Mouse (Mus musculus): ENCODE measurements around the gene Dlg1.

Gene Dlg1

GRCm38 (mm10) chr16:31663379-31664286 lies at the start of gene Dlg1:
TSS of gene Dlg1 (plus strand) at chr16:31663443.
- peak; percentile 85 to 89 for DNase-seq (ENCODE audit: low spot score in 2 of 2)

- no peak for DNase-seq (ENCODE audit: low spot score in 2 of 2)
Observed at GRCm38 (mm10) chr16:31616382-31616781, 46.9 kb upstream of the Dlg1 start.

- no peak for DNase-seq (ENCODE audit: low spot score in 2 of 2)
Observed at GRCm38 (mm10) chr16:31617128-31617527, 46.1 kb upstream of the Dlg1 start.

- DNase-seq (ENCODE audit: low spot score in 2 of 2): peak; percentile 83 to 84
Observed at GRCm38 (mm10) chr16:31617823-31618371, 45.3 kb upstream of the Dlg1 start.

- no peak for DNase-seq (ENCODE audit: low spot score in 2 of 2)
Observed at GRCm38 (mm10) chr16:31618671-31619070, 44.6 kb upstream of the Dlg1 start.

- DNase-seq (ENCODE audit: low spot score in 2 of 2): no peak
Observed at GRCm38 (mm10) chr16:31619675-31620335, 43.4 kb upstream of the Dlg1 start.

GRCm38 (mm10) chr16:31622356-31622755 lies 40.9 kb upstream of the Dlg1 start:
- no peak for DNase-seq (ENCODE audit: low spot score in 2 of 2)

GRCm38 (mm10) chr16:31623136-31623535 lies 40.1 kb upstream of the Dlg1 start:
- DNase-seq (ENCODE audit: low spot score in 2 of 2): no peak

- no peak for DNase-seq (ENCODE audit: low spot score in 2 of 2)
Observed at GRCm38 (mm10) chr16:31624749-31625148, 38.5 kb upstream of the Dlg1 start.

- DNase-seq (ENCODE audit: low spot score in 2 of 2): no peak
Observed at GRCm38 (mm10) chr16:31626331-31626730, 36.9 kb upstream of the Dlg1 start.

- no peak for DNase-seq (ENCODE audit: low spot score in 2 of 2)
Observed at GRCm38 (mm10) chr16:31630381-31630780, 32.9 kb upstream of the Dlg1 start.

GRCm38 (mm10) chr16:31631046-31631445 lies 32.2 kb upstream of the Dlg1 start:
- DNase-seq (ENCODE audit: low spot score in 2 of 2): no peak

GRCm38 (mm10) chr16:31634371-31634770 lies 28.9 kb upstream of the Dlg1 start:
- DNase-seq (ENCODE audit: low spot score in 2 of 2): no peak

GRCm38 (mm10) chr16:31638393-31638792 lies 24.9 kb upstream of the Dlg1 start:
- DNase-seq (ENCODE audit: low spot score in 2 of 2): peak in 1 of 2 experiments; percentile 33

- DNase-seq (ENCODE audit: low spot score in 2 of 2): no peak
Observed at GRCm38 (mm10) chr16:31639946-31640345, 23.3 kb upstream of the Dlg1 start.

- DNase-seq (ENCODE audit: low spot score in 2 of 2): no peak
Observed at GRCm38 (mm10) chr16:31641776-31642175, 21.5 kb upstream of the Dlg1 start.

- no peak for DNase-seq (ENCODE audit: low spot score in 2 of 2)
Observed at GRCm38 (mm10) chr16:31647221-31647620, 16.0 kb upstream of the Dlg1 start.

- no peak for DNase-seq (ENCODE audit: low spot score in 2 of 2)
Observed at GRCm38 (mm10) chr16:31650788-31651187, 12.5 kb upstream of the Dlg1 start.

GRCm38 (mm10) chr16:31651541-31651940 lies 11.7 kb upstream of the Dlg1 start:
- no peak for DNase-seq (ENCODE audit: low spot score in 2 of 2)

GRCm38 (mm10) chr16:31652115-31652843 lies 11.0 kb upstream of the Dlg1 start:
- DNase-seq (ENCODE audit: low spot score in 2 of 2): no peak

- DNase-seq (ENCODE audit: low spot score in 2 of 2): no peak
Observed at GRCm38 (mm10) chr16:31653616-31654015, 9.6 kb upstream of the Dlg1 start.

GRCm38 (mm10) chr16:31654021-31654420 lies 9.2 kb upstream of the Dlg1 start:
- DNase-seq (ENCODE audit: low spot score in 2 of 2): no peak
